In the genomic region with DNA sequence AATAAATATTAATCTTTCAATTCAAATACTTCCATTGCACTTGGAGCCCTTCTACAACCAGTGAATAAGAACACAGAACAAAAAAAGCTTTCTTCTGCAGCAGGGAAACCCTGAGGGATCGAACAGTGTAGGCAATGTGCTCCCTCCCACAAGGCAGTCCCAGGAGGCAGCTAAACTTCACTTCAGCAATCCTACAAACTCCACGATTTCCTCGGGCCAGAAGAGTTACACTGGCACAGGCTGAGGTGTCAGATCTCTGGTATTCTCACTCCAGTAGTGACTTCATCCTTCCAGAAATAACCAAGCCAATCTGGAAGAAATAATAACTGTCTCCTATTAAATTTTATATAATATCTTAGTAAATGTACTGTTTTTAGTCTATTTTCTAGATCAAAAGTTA, we compare ENCODE assay signal across 15 mouse cellular contexts.
"Had no signal": no experiment of that assay in that cellular context is flagged by ENCODE, and none has a peak within 500 bp of the region (broad histone marks: within the 10 kb centered on the region; RNA-seq: fewer than 3 reads in every experiment).

No protein-coding gene starts in this region.

- H3K4me2 ChIP-seq: neural tube, embryonic 15.5 days had no signal

- H3K36me3 ChIP-seq: midbrain, embryonic 10.5 days; neural tube, embryonic 15.5 days had no signal

- H3K4me3 ChIP-seq: midbrain, embryonic 10.5 days; myocyte; neural tube, embryonic 15.5 days had no signal

- DNase-seq: kidney, adult 11 months; kidney, adult 9 months; kidney, postnatal 36 days; left cerebral cortex, postnatal 4 days; lung, adult 18-20 months; lung, postnatal 4 days; right cerebral cortex, postnatal 14 days; thymus, adult 18-20 months; thymus, postnatal 14 days had no signal

- ATAC-seq: lung, postnatal 0 days had no signal

- H3K27ac ChIP-seq: kidney, postnatal 0 days; liver, embryonic 14.5 days; midbrain, embryonic 10.5 days; neural tube, embryonic 15.5 days had no signal

- H3K9ac ChIP-seq: liver, embryonic 14.5 days; neural tube, embryonic 15.5 days had no signal

- H3K9me3 ChIP-seq: midbrain, embryonic 10.5 days; neural tube, embryonic 15.5 days had no signal

- H3K27me3 ChIP-seq: neural tube, embryonic 15.5 days had no signal

- H3K4me1 ChIP-seq: midbrain, embryonic 10.5 days; neural tube, embryonic 15.5 days had no signal
